Mouse (Mus musculus) B cell, adult 2 months (primary cell): ENCODE results near the gene Madcam1.
A peak's percentile ranks its signal among the peaks of the same experiment; 100 is the strongest.

Source experiments
- DNase-seq, 2 experiments: peaks; one replicate each; pipeline ENCODE4 v3.0.0; 2022

Gene Madcam1

DNA sequence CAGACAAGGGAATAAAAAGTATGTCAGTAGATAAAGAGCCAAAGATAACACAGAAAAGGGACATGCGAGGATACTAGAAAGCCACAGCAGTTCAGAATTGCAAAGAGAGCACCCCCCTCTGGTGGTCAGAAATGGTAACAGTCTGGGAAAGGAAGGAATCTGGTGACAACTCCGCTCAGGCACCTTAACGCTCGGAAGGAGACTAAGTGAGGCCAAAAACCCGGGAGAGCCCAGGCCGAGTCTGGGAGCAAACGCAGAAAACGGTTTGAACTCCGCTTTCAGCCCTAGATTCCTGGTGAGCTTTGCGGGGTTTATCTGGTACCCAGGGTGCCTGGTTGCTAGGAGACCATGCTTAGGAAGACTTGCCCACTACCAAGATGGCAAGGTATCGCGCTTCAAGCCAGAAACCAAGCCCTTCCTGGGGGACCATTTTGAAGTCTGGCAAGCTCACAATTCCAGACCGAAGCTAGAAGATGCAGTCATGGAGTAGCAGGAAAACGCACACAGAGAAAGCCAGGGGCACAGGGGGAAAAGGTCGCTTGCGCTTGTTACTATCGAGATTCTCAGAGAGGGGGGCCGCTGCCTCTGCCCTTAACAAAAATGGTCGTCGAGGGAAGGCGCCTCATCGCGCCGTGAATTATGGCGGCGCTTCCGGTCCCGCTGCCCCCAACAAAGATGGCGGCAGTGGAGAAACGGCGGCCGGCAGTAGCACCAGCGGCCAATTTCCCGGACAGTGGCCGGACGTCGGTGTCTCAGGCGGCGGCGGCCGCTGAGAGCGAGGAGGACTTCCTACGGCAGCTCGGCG is 4.6 kb downstream of the Madcam1 start, which contains the start of gene Tpgs1:
TSS of gene Tpgs1 (plus strand) at position 599 of the 805 bp plus-strand sequence.
- DNase-seq: peak; percentile 90 to 91

DNA sequence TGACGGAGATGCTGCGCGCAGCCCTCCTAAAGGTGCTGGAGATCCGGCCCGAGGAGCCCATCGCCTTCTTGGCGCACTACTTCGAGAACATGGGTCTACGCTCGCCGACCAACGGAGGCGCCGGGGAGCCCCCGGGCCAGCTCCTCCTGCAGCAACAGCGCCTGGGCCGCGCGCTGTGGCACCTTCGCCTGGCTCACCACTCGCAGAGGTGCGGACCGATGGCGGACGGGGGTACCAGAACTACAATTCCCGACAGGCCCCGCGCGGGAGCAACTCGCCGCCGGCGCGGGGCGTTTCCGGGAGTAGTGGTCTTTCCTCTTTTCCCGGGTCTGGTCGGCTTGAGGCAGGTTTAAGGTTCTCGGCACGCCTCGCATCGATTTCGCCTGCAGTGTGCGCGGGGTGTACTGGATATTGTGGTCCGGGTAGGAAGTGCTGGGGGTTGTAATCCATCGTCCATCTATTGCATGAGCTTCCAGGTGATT is 5.3 kb downstream of the Madcam1 start:
- peak; percentile 68 to 76 for DNase-seq

GRCm38 (mm10) chr10:79670071-79670888 is 5.9 kb downstream of the Madcam1 start:
- no peak for DNase-seq

DNA sequence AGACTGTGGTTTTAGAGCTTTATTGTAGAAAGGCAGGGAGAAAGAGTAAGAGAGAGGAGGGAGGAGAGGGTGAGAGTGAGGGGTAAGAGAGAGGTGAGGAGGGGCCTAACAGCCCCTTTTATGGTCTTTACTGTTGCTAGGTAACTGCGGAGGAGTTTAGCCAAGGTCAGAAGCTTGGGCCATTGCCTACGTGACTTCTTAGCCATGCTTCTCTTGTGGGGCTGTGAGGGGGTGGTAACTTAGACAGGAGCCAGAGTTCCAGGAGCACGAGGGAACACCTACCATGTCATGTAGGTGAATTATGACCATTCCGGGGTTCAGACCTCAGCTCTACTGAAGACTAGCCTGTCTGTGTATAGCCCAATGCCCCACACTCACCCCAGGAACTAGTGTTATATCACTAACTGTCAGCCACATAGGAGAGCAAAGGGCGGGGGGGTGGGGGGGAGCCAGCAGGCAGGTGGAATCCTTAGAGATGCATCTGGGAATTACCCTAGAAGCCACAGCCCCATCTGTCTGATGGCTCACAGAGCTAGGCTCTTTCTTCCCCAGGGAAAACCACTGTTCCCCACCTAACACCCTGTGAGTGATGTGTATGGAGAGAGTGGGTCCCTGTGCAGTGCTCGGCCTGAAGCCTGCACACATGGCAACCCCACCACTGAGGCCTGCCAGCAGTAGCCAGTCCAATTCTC is 7.2 kb downstream of the Madcam1 start:
- no peak for DNase-seq

GRCm38 (mm10) chr10:79672088-79672455 is 7.7 kb downstream of the Madcam1 start:
- DNase-seq: no peak

DNA sequence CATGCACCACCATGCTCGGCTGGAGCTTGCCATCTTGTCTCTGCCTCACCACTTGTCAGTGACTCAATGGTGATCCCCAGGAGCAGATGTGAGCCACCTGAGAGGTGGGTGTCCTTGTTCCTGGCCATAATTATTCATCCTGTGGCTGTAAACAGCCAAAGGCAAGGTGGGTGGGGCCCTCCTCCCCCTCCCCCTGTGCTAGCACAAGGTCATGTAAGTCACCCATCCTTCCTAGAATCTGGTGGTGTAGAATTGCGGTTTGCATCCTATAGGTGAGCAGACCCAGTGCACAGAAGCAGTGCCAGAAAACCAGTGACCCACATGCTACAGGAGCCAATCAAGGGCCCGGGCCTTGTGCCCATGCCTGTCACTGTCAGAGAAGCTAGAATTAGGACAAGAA is 8.7 kb downstream of the Madcam1 start:
- no peak for DNase-seq

DNA sequence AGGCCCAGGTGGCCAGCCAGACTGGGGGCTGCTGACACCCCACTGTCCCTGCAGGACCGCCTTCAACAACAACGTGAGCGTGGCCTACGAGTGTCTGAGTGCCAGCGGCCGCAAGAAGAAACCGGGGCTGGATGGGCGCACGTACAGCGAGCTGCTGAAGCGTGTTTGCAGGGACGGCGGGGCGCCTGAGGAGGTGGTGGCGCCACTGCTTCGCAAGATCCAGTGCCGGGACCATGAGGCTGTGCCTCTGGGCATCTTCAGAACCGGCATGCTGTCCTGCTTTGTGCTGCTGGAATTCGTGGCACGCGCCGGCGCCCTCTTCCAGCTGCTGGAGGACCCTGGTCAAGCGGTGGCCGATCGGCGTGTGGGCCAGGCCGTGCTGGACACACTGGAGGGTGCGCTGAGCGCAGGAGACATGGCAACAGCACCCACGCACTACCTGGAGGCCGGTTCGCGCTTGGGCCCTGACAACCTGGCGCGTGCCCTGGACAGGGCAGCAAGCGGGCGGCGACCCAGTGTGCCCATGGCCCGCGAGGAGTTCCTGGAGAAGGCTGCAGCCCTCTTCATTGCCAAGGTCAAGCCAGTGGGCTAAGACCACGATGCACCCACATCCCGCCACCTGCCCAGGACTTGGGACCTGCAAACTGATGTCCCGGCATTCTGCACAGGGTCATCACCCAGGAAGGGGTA is 11.1 kb downstream of the Madcam1 start:
- DNase-seq: no peak

- no peak for DNase-seq
Observed at GRCm38 (mm10) chr10:79680606-79681495, 16.5 kb downstream of the Madcam1 start.

DNA sequence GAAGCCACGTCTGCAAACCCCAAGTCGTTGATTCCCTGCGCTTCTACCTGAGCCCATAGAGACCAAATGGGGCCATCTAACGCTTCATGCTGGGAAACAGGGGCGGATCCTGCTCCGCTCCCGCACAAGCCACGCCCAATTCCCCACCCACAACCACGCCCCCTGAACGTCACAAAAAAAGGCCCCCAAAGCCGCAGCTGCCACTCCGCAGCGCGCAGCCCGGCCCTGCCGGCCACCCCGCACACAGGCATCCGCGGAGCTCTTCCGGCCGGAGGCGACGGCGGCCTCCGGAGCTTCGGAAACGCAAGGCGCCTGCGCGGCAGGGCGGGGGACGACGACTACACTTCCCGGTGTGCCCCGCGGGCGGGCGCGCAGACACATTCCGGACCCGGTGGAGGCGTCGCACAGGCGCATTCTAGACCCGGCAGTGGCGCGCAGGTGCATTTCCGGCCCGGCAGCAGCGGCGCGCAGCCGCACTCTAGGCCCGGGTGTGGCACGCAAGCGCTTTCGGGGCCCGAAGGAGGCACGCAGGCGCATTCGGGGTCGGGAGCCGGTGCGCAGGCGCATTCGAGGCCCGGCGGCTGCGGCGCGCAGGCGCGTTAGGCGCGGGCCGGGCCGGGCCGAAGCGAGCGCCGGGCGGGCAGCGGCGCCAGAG is 17.4 kb downstream of the Madcam1 start, which contains the start of gene Cdc34:
TSS of gene Cdc34 (plus strand) at position 605 of the 655 bp plus-strand sequence.
- DNase-seq: peak; percentile 99

DNA sequence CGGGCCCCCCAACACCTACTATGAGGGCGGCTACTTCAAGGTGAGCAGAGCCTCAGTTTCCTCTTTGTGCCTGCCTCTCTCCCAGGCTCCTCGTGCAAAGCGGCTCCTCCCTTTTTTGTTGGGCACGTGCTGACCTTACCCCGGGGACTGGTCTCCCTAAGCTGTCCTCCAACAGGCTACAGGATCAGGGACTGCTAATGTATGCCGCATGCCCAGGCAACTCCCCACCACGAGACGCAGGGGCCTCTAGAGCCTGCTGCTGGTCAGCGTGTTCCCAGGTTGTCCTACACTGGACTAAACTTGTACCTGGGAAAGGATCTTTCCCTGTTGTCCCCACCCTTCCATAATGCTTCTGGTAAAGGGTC is 18.2 kb downstream of the Madcam1 start:
- DNase-seq: peak; percentile 31 to 33

DNA sequence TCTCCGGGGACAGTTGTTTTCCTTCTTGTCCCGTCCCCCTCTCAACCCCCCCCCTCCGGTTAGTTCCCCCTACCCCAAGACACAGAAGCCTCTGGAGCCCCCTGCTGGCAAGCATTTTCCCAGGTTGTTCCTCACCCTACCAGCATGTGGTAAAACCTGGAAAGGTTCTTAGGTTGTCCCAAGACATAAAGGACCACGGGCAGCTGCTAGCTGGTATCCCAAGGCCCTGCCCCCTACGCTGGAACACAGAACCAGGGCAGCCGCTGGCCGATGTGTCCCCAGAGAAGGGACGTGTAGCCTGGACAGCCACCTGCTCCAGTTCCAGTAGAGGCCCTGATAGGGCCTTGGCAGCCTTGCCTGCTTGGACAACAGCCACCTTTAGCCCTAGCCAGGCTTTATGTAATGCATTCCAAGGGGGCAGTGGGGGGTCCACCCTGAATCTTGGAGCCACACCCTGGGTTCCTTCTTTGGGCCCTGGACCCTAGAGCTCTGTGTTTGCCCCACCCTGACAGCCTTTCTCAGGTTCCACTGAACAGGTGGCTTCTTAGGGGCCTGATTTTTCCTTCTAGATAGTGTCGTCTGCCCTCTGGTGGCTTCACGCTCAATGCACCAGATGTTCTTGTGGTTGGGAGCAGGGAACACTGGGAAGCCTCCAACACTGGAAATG is 18.7 kb downstream of the Madcam1 start:
- DNase-seq: peak; percentile 56 to 57

DNA sequence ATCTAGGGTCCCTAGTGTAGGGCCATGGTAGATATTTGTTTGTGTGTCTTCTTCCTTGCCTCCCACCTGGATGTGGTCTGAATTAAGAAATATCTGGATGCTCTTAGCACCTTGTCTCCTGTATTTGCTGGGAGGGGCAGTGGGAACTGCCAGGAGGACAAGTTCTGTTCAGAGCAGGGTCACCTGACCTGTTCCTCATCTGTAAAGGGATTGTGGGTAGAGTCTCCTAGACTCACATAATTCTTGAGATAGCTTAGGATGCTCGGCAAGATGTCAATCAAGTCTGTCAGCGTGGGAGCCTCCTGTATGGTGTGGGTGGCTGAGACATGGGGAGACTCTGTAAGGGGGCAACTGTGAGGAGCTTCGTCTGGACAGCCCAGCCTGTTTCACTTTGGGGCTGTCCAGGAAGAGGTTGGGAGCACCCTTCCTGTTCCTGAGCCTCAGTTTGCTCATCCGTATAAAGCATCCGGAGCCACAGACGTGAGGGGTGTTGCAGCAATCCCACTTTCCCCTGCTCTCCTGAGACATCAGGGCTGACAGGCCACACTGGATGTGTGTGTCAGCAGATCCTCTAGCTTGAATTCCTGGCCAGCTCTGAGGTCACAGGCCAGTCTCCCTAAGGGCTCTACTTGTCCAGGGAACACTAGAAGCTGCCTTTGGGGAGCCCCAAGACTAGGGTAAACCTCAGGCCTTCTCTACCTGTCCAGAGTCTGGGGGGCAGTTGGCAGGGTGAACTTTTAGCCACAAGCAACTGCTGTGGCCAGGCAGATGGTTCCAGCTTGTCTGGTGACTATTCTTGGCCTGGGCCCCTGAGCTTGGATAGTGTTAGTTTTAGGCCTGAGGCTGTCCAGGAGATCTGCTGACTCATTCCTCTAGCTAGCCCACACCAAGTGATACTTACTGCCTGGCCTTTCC is 19.6 kb downstream of the Madcam1 start:
- no peak for DNase-seq

DNA sequence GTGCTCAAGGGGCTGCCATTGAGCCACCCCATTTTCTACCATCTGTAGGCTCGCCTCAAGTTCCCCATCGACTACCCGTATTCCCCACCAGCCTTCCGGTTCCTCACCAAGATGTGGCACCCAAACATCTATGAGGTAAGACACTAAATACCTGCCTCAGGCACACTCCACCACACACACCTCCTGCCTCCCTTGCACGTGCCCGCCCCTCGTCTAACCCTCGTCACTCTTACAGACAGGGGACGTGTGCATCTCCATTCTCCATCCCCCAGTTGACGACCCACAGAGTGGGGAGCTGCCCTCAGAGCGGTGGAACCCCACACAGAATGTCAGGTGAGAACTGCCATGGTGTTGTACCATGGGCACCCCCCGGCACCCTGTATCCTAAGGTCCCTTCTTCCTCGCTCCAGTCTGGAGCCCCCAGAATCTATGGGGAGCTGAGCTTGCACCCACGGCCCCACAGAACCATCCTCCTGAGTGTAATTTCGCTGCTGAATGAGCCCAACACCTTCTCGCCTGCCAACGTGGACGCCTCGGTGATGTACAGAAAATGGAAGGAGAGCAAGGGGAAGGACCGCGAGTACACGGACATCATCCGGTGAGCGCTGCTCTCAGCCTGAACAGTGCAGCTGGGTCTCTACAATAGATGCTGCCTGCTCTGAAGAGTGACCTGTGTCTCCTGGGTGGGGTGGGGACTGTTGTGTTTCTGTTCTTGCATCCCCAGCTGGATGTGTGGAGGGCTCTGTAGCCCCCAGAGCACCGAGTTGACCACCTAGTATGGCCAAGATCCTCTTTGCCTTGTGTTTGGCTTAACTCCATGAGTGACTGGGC is 20.6 kb downstream of the Madcam1 start:
- no peak for DNase-seq

DNA sequence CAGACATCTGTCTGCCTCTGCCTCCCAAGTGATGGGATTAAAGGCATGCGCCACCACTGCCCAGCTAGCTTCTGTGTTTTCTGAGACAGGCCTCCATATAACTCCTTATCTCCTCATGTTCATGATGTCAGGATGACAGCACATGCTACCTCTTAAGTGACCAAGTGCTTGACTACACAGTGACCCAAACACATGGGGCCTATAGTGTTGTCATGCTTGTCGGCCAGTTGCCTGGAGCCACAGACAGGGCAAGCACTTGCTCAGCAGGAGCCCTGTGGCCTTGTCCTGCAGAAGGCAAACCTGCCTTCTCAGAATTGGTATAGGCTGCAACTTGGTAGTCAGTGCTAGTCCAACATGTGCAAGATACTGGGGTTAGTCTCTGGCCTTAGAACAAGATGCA is 21.9 kb downstream of the Madcam1 start:
- no peak for DNase-seq

DNA sequence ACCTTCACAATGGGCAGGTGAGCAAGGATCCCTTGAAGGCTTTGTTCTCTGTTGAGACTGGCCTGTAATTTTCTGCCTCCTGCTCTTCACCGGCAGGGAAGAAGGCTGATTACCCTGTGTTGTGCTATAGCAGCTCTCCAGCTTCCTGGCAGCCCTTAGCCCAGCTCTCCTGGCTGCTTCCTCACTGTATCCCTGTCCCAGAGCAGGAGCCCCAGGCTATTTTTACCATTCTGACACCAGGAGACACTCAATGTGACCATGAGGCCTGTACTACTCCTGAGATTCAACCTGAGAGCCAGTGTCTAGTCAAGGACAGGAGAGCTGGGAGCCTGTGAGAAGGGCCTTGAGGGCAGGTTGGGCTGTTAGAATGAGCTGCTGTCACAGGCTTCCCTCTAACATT is 22.3 kb downstream of the Madcam1 start:
- DNase-seq: no peak

- no peak for DNase-seq
Observed at GRCm38 (mm10) chr10:79687513-79687912, 23.2 kb downstream of the Madcam1 start.

GRCm38 (mm10) chr10:79688720-79689119 is 24.4 kb downstream of the Madcam1 start, which contains the start of gene Gzmm:
Gene Gzmm (plus strand): TSS chr10:79689020.
- no peak for DNase-seq

DNA sequence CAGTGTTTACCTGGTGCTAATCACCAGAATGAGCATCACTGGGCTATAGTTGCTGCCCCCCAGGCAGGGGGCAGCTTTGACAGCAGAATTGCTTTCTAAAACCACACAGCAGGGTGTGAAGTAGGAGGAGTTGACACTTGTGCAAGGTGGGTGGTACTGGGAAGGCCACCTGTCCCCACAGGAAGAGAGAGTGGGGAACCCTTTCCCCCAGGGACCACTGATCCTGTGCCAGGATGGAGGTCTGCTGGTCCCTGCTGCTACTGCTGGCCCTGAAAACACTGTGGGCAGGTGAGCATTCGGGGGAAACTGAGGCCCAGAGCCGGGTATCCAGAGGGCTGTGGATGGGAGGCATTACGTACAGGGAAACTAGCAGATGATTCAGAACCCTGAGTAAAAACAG is 24.8 kb downstream of the Madcam1 start:
- DNase-seq: no peak
